Mouse (Mus musculus) testis, postnatal 14 days (tissue): ENCODE measurements around the gene Vps37b.
A peak's percentile ranks its signal among the peaks of the same experiment; 100 is the strongest.

ENCODE experiments used
- DNase-seq: peaks from one replicate; pipeline ENCODE4 v3.0.0; 2021; ENCODE audit warnings: low spot score

Vps37b gene

DNA sequence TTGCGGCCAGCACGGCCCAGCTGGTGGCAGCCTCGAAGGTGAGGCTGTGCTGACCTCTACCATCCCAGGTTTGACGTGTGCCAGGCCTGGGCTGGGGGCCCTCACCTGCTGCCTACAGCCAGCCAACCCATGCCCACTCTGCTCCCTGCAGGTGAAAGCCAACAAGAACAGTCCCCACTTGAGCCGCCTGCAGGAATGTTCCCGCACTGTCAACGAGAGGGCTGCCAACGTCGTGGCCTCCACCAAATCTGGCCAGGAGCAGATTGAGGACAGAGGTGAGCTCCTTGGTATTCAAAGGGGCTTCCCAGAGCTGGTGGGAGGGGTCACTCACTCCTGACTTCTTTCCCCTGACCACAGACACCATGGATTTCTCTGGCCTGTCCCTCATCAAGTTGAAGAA lies 30.8 kb downstream of the Vps37b start:
- no peak for DNase-seq

DNA sequence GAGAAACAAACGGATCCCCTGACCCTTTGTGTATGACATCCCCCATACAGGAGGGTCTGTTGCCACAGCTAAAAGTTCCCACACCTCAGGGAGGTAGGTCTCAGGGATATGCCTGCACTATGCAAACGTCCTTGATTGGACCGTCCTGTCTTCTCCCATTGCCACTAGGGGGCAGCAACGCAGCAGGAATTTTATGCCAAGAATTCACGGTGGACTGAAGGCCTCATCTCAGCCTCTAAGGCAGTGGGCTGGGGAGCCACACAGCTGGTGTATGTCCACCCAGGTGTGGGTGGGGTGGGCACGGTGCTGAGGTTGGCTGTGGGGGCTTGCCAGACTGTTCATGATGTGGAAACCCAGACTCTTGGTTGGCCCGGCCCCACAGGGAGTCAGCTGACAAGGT lies 31.2 kb downstream of the Vps37b start:
- DNase-seq, result peak; percentile 71

DNA sequence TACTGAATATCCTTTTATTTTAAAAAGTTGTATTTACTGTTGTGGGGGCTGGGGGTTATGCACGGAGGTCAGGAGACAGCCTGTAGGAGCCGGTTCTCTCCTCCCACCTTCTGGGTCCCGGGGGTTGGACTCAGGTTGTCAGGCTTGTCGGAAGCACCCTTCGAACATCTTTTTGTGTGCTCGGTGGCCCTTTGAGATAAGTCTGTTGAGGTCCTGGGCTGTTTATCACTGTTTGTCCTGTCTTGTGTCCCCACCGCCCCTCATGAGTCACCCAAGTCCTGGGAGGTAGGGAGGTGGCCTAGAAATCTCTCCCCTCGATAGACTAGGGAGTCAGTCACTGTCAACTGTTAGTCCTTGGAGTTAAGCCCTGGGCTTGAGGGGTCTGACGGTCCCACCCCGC lies 33.7 kb downstream of the Vps37b start:
- DNase-seq, result no peak

DNA sequence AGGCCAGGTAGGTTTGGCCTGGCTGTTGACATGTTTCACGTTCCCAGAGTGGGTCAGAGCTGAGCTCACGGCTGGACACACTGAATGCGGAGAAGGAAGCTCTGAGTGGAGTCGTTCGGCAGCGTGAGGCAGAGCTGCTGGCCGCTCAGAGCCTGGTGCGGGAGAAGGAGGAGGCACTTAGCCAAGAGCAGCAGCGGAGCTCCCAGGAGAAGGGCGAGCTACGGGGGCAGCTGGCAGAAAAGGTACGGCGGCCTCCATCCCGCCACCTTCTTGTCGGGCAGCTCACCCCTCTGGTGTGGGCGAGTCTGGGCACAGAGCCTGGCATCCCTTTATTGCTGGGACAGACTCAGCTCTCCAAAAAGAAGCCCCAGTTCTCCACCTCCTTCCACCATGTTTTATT lies 34.3 kb downstream of the Vps37b start:
- DNase-seq, result no peak

DNA sequence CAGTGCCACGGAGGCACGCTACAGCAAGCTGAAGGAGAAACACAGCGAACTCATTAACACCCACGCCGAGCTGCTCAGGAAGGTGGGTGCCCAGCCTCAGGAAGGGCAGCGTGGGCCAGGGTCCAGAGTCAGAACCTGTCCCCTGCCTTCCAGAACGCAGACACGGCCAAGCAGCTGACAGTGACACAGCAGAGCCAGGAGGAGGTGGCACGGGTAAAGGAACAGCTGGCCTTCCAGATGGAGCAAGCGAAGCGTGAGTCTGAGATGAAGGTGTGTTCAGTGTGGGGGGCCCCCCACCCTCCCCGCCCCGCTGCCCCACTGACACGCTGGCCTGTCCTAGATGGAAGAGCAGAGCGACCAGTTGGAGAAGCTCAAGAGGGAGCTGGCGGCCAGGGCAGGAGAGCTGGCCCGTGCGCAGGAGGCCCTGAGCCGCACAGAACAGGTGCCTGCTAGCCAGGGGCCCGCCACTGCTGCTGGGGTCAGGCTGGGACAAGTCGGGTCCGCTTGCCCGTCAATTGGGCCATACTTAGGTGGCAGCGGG lies 34.8 kb downstream of the Vps37b start:
- no peak for DNase-seq

DNA sequence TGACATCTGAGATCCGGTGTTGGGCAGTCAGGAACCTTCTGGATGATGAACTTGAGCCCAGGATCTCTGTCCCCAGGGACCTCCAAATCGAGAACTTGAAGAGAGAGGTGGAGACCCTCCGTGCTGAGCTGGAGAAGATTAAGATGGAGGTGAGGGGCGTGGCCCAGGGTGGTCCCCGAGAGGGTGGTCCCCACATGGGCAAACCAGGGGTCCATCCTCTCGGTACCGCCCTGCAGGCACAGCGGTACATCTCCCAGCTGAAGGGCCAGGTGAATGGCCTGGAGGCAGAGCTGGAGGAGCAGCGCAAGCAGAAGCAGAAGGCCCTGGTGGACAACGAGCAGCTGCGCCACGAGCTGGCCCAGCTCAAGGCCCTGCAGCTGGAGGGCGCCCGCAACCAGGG lies 35.4 kb downstream of the Vps37b start:
- DNase-seq, result no peak

DNA sequence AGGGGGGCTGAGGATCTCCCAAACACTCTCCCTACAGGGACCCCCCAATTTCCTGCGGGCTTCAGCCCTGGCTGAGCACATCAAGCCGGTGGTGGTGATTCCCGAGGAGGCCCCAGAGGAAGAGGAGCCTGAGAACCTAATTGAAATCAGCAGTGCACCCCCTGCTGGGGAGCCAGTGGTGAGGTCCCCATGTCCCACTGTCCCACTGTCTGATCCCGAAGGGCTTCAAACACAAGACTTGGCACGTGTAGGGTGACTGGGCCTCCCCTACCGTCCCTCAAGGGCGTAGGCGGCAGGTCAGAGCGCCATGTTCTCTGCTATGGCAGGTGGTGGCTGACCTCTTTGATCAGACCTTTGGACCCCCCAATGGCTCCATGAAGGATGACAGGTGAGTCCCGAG lies 35.9 kb downstream of the Vps37b start:
- DNase-seq, result no peak

DNA sequence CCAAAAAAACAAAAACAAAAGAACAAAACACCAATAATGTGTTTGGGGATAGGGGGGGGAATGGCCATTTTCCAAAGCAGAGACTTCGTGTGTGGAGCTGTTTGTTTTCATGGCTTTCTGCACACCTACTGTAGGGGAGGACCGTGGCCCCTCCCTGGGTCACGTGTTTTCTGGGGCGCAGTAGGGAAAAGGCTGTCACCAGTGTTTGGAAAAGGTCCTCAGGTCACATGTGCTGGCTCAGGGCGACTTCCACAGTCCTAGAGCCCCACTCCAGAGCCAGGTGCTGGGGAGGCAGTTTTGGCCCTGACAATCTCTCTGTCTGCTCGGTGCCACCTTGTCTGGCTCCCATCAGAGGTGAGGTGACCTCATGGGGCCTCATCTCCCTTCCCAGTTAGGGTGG lies 36.7 kb downstream of the Vps37b start:
- DNase-seq, result no peak

DNA sequence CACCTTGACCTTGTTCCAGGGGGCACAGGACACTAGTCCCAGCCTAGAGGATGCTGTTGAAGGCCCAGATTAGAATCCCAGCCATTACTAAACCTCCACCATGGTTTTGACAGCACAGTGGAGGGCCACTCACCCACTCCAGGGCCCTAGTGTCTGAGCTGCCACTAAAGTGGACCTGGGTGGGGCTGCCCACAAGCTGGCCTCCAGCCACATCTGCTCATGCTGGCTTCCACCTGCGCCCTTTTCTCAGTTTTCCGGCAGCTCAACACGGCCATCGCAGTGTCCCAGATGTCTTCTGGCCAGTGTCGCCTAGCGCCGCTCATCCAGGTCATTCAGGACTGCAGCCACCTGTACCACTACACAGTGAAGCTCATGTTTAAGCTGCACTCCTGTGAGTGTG lies 37.6 kb downstream of the Vps37b start:
- DNase-seq, result no peak

DNA sequence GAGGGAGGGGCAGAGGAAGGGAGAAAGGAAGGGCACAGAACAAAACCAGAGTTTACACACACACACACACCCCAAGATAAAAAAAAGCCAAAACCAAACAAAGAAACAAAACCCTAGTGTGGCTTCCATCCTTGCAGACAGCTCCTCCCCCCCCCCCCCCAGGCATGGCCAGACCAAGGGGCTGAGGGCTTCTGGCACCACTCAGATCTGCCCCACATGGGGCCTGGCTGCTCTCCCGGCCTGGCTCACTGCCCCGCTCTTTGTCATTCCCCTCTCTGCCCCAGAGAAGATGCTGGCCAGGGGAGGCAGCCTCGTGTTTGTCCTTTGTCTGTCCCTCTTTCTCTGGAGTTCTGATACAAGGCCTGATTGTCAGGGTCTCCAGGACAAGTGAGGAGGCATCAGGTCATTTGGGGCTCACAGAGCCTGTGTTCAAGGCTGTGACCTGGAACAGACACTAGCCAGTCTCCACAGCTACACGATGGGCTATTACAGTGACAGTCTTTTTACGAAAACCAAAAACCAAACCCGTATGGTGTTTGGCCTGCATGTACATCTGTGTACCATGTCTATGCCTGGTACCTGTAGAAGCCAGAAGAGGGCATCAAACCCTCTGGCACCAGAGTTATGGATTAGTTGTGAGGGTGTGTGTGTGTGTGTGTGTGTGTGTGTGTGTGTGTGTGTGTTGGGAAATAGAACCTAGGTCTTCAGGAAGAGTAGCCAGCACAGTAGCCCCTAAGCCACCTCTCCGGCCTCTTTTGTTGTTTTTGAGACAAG lies 38.6 kb downstream of the Vps37b start:
- no peak for DNase-seq

DNA sequence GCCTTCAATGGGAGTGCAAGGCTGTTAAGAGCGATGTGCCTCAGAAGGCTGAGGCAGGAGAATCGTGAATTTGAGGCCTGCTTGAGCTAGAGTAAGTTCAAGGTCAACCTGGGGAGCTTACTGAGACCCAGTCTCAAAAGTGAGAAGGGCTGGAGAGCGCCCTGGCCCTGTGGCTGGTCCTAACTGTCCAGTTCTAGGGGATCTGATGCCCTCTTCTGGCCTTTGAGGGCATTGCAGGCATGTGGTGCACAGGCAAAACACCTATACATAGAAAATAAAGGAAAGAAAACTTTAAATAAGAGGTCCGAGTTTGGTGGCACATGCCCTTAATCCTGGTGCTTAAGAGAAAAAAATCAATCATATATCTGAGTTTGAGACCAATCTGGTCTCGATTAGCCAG lies 39.3 kb downstream of the Vps37b start:
- DNase-seq, result peak; percentile 63

DNA sequence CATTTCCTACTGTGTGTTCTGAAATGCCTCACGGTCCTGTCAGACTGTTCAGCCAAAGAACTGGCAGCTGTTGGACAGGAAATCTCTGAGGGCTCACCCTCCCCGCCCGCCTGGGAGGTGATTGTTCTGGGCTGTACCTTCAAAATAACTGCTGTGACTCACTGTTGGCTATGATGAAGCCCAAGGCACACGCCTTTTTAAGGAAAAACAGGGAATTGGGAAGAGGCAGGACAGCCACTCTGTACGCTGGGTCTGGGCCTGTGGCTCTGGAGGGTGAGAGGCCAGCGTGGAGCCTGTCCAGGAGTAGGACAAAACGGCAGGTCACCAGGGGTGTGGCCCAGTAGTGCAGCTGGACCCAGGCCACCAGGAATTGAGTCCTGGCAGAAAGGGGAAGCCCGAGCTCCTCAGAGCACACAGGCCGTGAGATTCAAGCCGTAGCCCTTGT lies 39.9 kb downstream of the Vps37b start:
- no peak for DNase-seq

DNA sequence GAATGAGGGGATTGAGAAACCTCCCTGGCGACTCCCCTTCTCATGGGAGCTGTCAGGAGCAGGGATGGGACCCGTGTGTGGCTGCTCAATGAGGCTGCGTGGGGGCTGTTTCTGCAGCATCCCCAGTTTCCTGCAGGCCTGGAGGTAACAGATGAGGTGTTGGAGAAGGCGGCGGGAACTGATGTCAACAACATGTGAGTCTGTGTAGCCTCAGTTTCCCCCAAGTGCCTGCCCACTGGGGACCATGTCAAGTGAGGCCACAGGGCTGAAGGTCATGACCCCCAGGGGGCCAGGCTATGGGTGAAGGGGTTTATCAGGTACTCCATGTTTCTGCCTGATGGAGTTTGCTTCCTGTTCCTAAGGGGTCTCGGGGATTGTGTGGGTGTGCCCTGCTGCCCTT lies 40.7 kb downstream of the Vps37b start:
- no peak for DNase-seq

DNA sequence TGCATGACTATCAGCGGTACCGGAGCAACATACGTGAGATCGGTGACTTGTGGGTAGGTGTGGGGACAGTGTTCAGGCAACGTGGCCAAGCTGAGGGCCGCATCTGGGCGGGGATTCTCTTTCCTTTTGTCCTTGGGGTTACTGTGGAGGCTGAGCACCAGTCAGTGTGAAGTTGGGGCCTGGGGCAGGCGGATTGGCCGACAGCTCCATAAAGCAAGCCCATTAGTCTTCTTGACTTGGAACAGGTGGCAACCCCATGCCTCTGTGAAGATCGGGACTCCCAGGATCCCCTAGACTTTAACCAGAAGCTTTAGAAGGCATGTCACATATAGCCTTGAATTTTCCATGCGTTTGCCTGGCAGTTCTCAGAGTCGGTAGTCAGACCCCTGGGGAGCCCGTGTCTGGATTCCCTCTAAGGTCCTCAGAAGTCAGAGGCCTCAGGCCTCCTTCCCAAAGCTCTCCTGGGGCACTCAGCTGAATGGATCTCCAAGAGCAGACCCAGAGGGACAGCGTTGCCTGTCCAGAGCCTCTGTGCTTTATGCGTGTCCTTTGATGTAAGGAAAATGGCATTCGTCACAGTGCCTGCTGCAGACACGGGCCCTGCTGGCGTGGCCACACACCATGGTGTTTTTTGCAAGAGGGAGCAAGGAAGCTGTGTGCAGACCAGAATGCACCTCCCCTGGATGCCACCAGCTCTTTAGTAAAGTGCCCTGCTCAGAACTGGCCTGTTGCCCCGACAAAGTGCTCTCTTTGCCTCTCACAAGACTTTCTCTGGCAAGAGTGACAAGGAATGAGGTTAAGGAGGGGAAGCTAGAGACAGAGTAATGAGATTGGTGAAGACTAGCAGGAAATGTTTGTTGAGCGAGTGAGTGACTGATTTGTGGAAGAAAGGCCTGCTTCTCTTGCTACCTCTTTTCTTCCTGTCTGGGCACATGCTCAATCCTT lies 41.9 kb downstream of the Vps37b start:
- no peak for DNase-seq

DNA sequence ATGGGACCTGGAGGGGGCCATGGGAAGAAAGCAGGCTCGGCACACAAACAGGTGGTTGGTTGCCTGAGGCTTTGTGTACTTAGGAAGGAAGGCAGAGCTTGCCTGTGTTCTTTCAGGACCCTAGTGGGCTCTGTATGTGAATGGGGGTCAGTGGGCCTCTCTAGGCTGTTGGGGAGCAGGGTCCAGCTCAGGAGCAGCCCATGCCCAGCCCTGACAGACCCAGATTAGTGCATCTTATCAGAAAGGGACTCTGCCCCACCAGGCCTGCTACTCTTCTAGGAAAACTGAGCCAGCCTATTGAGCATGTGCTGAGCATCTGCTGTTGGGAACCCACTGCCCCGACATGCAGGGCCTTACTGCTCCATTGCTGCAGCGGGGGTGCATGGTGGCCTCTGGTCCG lies 44.6 kb downstream of the Vps37b start:
- DNase-seq, result no peak

DNA sequence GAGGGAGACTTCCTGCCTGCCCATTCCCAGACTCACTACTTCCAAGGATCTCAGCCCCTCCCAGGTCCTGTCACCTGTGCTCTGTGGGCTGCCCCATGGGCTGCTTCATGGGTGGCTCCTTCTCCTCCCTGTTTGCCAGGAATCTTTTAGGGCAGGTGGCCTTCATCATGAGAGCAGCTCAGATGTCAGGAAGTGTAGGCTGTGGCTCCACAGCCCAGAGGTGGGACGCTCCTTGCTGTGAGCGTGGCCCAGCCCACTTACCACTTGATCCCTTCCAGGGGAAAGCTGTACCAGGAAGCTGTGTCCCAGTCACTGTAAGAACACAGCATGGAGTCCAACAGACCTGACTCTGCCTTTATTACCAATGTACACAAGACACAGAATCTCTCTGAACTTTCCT lies 45.1 kb downstream of the Vps37b start:
- no peak for DNase-seq

DNA sequence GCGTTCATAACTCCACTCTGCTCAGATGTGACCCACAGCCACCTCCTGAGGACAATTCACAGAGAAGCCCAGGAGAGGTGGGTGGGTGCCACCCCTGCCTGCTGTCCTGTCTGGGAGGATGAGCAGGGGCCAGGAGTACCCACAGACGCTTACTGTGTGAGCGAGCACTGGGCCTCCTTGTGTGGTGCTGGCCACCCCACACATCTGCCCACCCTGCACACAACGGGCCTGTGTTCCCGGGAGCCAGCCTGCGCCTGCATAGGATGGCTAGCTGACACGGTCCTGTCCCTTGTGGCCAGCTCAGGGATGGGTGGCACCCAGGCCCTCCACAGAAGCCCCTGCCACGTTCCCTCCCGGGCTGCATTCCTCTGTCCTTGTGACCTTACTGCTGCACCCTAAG lies 46.6 kb downstream of the Vps37b start:
- DNase-seq, result no peak

DNA sequence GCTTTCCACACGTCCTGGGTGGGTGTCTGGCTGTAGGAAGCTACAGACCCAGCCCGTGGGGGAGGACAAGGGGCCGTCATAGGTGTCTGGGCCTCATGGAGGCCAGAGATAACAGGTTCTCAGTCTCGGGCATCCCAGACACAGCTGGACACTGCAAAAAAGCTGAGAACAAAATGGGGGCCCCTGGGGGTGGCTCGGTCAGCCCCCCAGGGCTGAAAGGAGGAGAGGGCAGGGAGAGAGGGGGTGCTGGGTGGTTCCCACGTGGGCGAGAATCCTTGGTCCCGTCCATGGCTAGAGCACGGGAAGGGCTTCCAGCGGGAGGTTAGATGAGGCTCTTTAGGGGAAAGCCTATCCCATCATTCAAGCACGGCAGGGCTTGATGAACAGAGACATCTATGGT lies 49.2 kb downstream of the Vps37b start:
- no peak for DNase-seq

DNA sequence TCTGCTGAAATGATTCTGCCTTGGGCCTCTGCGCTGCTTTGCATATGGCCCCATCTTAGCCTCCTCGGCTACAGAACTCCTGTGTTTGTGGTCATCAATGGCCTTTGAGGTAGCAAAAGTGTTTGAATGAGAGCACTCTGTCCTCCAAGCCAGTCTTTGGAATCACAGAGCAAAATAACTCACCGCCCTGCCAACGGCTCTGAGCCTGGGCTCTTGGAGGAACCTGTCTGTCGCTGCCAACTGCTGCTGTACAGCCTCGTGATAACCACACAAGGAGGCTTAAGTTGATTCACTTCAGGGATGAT lies 50.9 kb downstream of the Vps37b start:
- no peak for DNase-seq

DNA sequence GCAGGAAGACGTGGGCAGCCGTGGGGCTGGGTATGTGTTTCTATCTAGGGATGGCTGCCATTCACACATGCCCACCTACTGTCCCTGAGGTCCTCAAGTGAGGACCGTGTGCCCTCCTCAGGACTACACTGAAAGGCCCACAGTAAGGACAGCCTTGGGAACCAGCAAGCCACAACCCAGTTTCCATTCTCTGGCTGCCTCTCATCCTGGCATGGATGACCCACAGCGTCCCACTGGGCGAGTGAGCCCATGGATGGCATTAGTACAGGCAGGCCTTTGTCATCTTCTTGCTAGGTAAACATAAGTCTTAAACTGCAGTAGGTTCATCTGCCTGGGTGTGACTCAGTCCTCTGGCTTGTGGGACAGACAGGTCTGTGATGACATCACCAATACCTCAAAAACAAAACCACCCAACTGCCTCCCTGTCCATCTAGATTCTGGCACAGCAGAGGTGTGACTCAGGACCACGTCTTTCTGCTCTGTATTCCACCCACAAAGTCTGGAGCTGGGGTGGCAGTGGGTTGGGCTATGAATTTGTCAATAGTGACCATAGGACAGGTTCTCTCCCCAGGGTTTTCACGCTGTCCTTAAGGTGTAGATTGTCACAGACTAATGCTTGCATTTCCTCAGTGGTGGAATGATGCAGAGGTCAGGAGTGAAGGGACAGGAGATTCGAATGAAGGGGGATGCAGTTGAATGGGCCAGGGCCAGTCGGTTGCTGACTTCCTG lies 51.4 kb downstream of the Vps37b start:
- DNase-seq, result no peak

DNA sequence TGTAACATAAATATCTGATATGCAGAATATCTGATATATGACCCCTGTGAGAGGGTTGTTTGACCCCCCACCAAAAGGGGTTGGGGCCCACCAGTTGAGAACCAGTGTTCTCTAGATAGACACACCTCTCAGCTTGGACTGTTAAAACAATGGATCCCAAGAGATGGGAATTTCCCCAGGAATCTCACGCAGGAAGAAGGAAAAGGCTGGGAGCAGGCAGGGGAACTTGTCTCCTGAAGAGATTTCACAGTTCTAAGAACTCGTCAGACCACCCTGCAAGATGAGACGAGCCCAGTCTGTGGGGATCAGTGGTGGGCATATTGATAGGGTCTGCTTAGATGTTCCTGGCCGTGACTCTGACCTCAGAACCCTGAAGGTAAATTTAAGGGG lies 52.1 kb downstream of the Vps37b start:
- DNase-seq, result no peak

DNA sequence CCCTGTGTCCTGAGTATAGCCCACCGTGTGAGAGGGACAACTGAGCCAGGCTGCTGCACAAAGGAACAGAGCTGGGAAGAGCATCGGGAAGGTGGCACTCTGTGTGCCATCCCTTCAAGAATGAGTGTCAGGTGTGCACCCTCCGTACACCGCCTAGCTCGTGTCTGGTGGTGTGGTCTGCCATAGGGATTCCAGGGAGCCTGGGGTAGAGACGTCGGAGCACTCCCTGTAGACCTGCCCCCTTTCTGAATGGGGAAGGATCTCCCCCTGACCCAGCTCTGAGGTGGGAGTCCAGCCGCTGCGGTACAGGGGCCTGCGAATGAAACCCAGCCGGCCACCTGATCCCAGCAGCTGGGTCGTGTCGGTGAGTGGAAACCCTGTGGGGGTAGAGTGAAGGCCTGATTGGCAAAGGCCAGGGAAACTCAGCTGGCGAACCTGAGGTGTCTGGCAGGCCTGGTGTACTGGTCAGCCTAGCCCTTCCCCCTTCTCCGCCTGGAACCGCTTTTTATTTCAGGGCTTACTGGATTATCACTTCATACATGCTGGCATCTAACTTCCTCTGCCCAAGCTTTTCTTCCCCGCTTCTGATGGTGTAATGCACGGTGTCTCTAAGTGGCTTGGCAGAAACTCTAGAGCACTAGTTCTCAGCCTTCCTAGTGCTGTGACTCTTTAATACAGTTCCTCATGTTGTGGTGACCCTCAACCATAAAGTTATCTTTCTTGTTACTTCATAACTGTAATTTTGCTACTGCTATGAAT lies 52.7 kb downstream of the Vps37b start:
- DNase-seq, result no peak
